Comparison of ENCODE assay signal across 22 mouse cellular contexts in genomic region chr6:57537887-57538286, GRCm38 (mm10).
"Had no signal": no experiment of that assay in that cellular context is flagged by ENCODE, and none has a peak within 500 bp of the region (broad histone marks: within the 10 kb centered on the region; RNA-seq: fewer than 3 reads in every experiment).

No protein-coding gene starts in this region.

- H3K36me3 ChIP-seq: liver, embryonic 15.5 days; lung, embryonic 15.5 days; midbrain, embryonic 10.5 days; midbrain, embryonic 12.5 days; neural tube, embryonic 13.5 days; neural tube, embryonic 15.5 days had no signal

- H3K27me3 ChIP-seq: liver, embryonic 15.5 days; lung, embryonic 15.5 days; megakaryocyte, embryonic 14.5 days; midbrain, embryonic 12.5 days; neural tube, embryonic 13.5 days; neural tube, embryonic 15.5 days had no signal

- H3K4me3 ChIP-seq: liver, embryonic 15.5 days; lung, embryonic 15.5 days; megakaryocyte, embryonic 14.5 days; midbrain, embryonic 10.5 days; midbrain, embryonic 12.5 days; myocyte; neural tube, embryonic 13.5 days; neural tube, embryonic 15.5 days had no signal

- ATAC-seq: midbrain, embryonic 16.5 days had no signal

- H3K4me2 ChIP-seq: liver, embryonic 15.5 days; lung, embryonic 15.5 days; midbrain, embryonic 12.5 days; neural tube, embryonic 13.5 days; neural tube, embryonic 15.5 days had no signal

- H3K9ac ChIP-seq: liver, embryonic 15.5 days; lung, embryonic 15.5 days; midbrain, embryonic 12.5 days; neural tube, embryonic 13.5 days; neural tube, embryonic 15.5 days had no signal

- H3K27ac ChIP-seq: liver, embryonic 15.5 days; lung, embryonic 15.5 days; macrophage; midbrain, embryonic 10.5 days; midbrain, embryonic 12.5 days; neural tube, embryonic 13.5 days; neural tube, embryonic 15.5 days had no signal

- H3K9me3 ChIP-seq: liver, embryonic 15.5 days; lung, embryonic 15.5 days; megakaryocyte, embryonic 14.5 days; midbrain, embryonic 10.5 days; midbrain, embryonic 12.5 days; neural tube, embryonic 13.5 days; neural tube, embryonic 15.5 days had no signal

- DNase-seq: lung, adult 2 months; lung, postnatal 10 days; lung, postnatal 36 days; midbrain, embryonic 14.5 days; retina, postnatal 1 day; right cerebral cortex, adult 18-20 months; right cerebral cortex, postnatal 25 days; right cerebral cortex, postnatal 4 days; spleen, adult 18-20 months; thymus, adult 18-20 months; thymus, postnatal 14 days; thymus, postnatal 36 days had no signal
